Comparison of ENCODE assay signal across 24 mouse cellular contexts in the genomic region with DNA sequence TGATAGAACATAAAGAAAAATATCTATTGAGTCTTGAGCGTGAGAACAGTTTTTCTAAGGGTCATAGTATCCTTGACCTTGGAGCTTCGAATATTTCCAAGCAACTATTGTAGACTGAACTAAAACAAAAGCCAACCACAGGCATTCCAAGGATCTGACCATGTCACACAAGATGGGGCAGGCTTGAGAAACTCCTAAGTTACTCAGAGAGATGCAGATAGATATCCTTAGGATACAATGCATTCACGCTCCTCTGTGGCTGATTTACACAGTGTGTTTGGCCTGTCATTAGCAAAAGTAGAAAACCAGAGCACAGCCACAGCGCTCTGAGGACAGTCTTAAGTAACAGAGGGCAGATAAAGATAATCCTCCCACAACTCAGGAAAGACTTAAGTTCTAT. TPM values are rescaled to one million over a fixed set of nuclear protein-coding genes. Genes with fewer than 3 reads are reported as not detected.
DNase-seq lines count a peak whose midpoint lies in the region; ATAC-seq and TF ChIP-seq lines count a peak whose summit lies in the region.
"Had no signal": no experiment of that assay in that cellular context is flagged by ENCODE, and none has a peak within 500 bp of the region (broad histone marks: within the 10 kb centered on the region; RNA-seq: fewer than 3 reads in every experiment).

No protein-coding gene starts in this region.

- H3K4me3 ChIP-seq in liver, embryonic 14.5 days (ENCODE audit: insufficient read depth in 1 of 2, low read depth in 2 of 2, low read length in 2 of 2), result no peak overlapping the region
- no peak overlapping the region for H3K4me3 ChIP-seq in liver, postnatal 0 days (ENCODE audit: low read depth, low read length)
- H3K4me3 ChIP-seq in hindbrain, embryonic 16.5 days (ENCODE audit: low read length), result no peak overlapping the region
- H3K4me3 ChIP-seq: forebrain, embryonic 10.5 days; forebrain, embryonic 13.5 days; hindbrain, embryonic 12.5 days; hindbrain, embryonic 15.5 days had no signal

- H3K27me3 ChIP-seq in liver, embryonic 14.5 days (ENCODE audit: control insufficient read depth, insufficient read depth, low read length), result no peaks in the 10 kb centered on the region
- no peaks in the 10 kb centered on the region; the same call in 1 of the 2 replicates for H3K27me3 ChIP-seq in liver, postnatal 0 days (ENCODE audit: insufficient read depth, low read length)
- peaks cover 55% of the 10 kb centered on the region for H3K27me3 ChIP-seq in Patski
- H3K27me3 ChIP-seq in hindbrain, embryonic 16.5 days (replicated peaks; ENCODE audit: control insufficient read depth, insufficient read depth, low read length), result no peaks in the 10 kb centered on the region; the same call in none of the 2 replicates
- H3K27me3 ChIP-seq: CH12.LX had no signal

- CTCF ChIA-PET in Patski (lab: Charles Lee), result interaction anchor here (1.5 kb wide), 1 partner anchor 29 kb away, joined by 3 read pairs; no protein-coding TSS in a partner anchor

- no peak overlapping the region for H3K9ac ChIP-seq in liver, embryonic 14.5 days (replicated peaks)
- H3K9ac ChIP-seq in liver, postnatal 0 days (replicated peaks), result no peak overlapping the region
- H3K9ac ChIP-seq in hindbrain, embryonic 16.5 days (ENCODE audit: low read depth, low read length), result no peak overlapping the region
- H3K9ac ChIP-seq: forebrain, embryonic 13.5 days; hindbrain, embryonic 12.5 days; hindbrain, embryonic 15.5 days had no signal

- POLR2A ChIA-PET in Patski (lab: Charles Lee), result no interaction called here

- DNase-seq in liver, embryonic 14.5 days (ENCODE audit: low read depth in 3 of 3, low spot score in 3 of 3), result no peak
- DNase-seq in liver, postnatal 0 days, result no peak
- peak; percentile 20 for DNase-seq in Patski (ENCODE audit: low read depth, low spot score)
- DNase-seq in thymus, postnatal 25 days, result no peak
- DNase-seq: adrenal gland, adult 8-10 months; adrenal gland, postnatal 25 days; B cell, adult 2 months; cerebellum, adult 11-12 months; cerebellum, adult 8-10 months; cerebellum, postnatal 10 days; cerebellum, postnatal 36 days; gastrocnemius, postnatal 10 days; gastrocnemius, postnatal 36 days had no signal

- ATAC-seq in liver, embryonic 14.5 days (ENCODE audit: insufficient read depth), result peak; percentile 50; the same call in 1 of the 2 replicates
- ATAC-seq in liver, postnatal 0 days, result no peak
- ATAC-seq in Patski, result peak; percentile 96
- peak; percentile 72 for ATAC-seq in megakaryocyte-erythroid progenitor cell, adult 5-6 weeks (replicated peaks; ENCODE audit: low FRiP score, low TSS enrichment, poor library complexity, severe bottlenecking)
- ATAC-seq in hindbrain, embryonic 16.5 days, result no peak
- ATAC-seq: activated CD4-positive, CD25-positive, alpha-beta regulatory T cell, adult 4 months; forebrain, embryonic 13.5 days; forebrain, embryonic 16.5 days had no signal

- H3K9me3 ChIP-seq in liver, embryonic 14.5 days (ENCODE audit: control insufficient read depth, low read length), result no peaks in the 10 kb centered on the region
- H3K9me3 ChIP-seq in liver, postnatal 0 days (ENCODE audit: low read length), result no peaks in the 10 kb centered on the region
- no peaks in the 10 kb centered on the region for H3K9me3 ChIP-seq in hindbrain, embryonic 16.5 days (ENCODE audit: control insufficient read depth, low read length)
- H3K9me3 ChIP-seq: forebrain, embryonic 10.5 days; forebrain, embryonic 13.5 days; G1E; hindbrain, embryonic 12.5 days; hindbrain, embryonic 15.5 days had no signal

- no peak overlapping the region for H3K27ac ChIP-seq in liver, embryonic 14.5 days
- H3K27ac ChIP-seq in liver, postnatal 0 days (ENCODE audit: low read depth), result no peak overlapping the region
- no peak overlapping the region for H3K27ac ChIP-seq in hindbrain, embryonic 16.5 days (ENCODE audit: low read depth, low read length)
- H3K27ac ChIP-seq: forebrain, embryonic 10.5 days; forebrain, embryonic 13.5 days; hindbrain, embryonic 12.5 days; hindbrain, embryonic 15.5 days had no signal

- in situ Hi-C loops in Patski (cut with MboI; ENCODE audit: low pct_unique_long_range_greater_than_20kb), result no loop called here

- 38% methylated on average over 4 of the region's 4 CpGs for WGBS in liver, embryonic 14.5 days (ENCODE audit: insufficient replicate concordance)
- 53% methylated on average over 4 of the region's 4 CpGs for WGBS in liver, postnatal 0 days (ENCODE audit: insufficient replicate concordance)
- WGBS in hindbrain, embryonic 16.5 days, result 74% methylated on average over 4 of the region's 4 CpGs

- TF ChIP-seq EP300 in liver, embryonic 14.5 days (IDR thresholded peaks at IDR 0.05; ENCODE audit: low read depth), result no peak
- TF ChIP-seq EP300 in liver, postnatal 0 days (IDR thresholded peaks at IDR 0.05; ENCODE audit: low read depth), result no peak

- H3K4me1 ChIP-seq in liver, embryonic 14.5 days (replicated peaks; ENCODE audit: control insufficient read depth in 2 of 2, insufficient read depth in 2 of 2, low read length in 1 of 2), result peaks cover 0 to 10% of the 10 kb centered on the region in 2 experiments; a peak in 2 of 4 replicates
- H3K4me1 ChIP-seq in liver, postnatal 0 days (ENCODE audit: insufficient read depth), result no peaks in the 10 kb centered on the region
- no peaks in the 10 kb centered on the region for H3K4me1 ChIP-seq in hindbrain, embryonic 16.5 days (ENCODE audit: control insufficient read depth, insufficient read depth, low read depth, low read length)
- H3K4me1 ChIP-seq: forebrain, embryonic 10.5 days; forebrain, embryonic 13.5 days; hindbrain, embryonic 12.5 days; hindbrain, embryonic 15.5 days had no signal

- no peak overlapping the region for H3K4me2 ChIP-seq in liver, embryonic 14.5 days (ENCODE audit: low read depth)
- no peak overlapping the region for H3K4me2 ChIP-seq in liver, postnatal 0 days (ENCODE audit: low read depth, low read length)
- H3K4me2 ChIP-seq in hindbrain, embryonic 16.5 days (ENCODE audit: low read length), result no peak overlapping the region
- H3K4me2 ChIP-seq: forebrain, embryonic 13.5 days; heart, embryonic 11.5 days; hindbrain, embryonic 12.5 days; hindbrain, embryonic 15.5 days had no signal

- no peaks in the 10 kb centered on the region for H3K36me3 ChIP-seq in liver, embryonic 14.5 days (replicated peaks; ENCODE audit: control insufficient read depth, insufficient read depth, low read depth)
- no peaks in the 10 kb centered on the region for H3K36me3 ChIP-seq in liver, postnatal 0 days (replicated peaks; ENCODE audit: insufficient read depth, low read length)
- H3K36me3 ChIP-seq in hindbrain, embryonic 16.5 days (ENCODE audit: control insufficient read depth, insufficient read depth, low read length), result no peaks in the 10 kb centered on the region
- H3K36me3 ChIP-seq: forebrain, embryonic 10.5 days; G1E; hindbrain, embryonic 12.5 days; hindbrain, embryonic 15.5 days had no signal

- no peak for TF ChIP-seq CTCF in liver, embryonic 14.5 days (IDR thresholded peaks at IDR 0.05; ENCODE audit: low read depth)
- no peak for TF ChIP-seq CTCF in liver, postnatal 0 days (IDR thresholded peaks at IDR 0.05; ENCODE audit: low read depth)
- TF ChIP-seq CTCF in Patski (IDR thresholded peaks at IDR 0.05), result no peak

RNA-seq across cellular contexts. Expression of gene Armcx6, which starts 12.1 kb away (rescaled TPM):
- 3.2 and 5.0 TPM in 2 replicates for polyA plus RNA-seq in liver, embryonic 14.5 days (2012; rRNA removed)
- polyA plus RNA-seq in liver, embryonic 14.5 days (2014; fragmentation: Nextera tagmentation; extraction: Ambion mirVana), result 3.7 and 3.9 TPM in 2 replicates
- 2.6 and 3.0 TPM in 2 replicates for polyA plus RNA-seq in liver, postnatal 0 days (2015; fragmentation: Nextera tagmentation; extraction: Ambion mirVana)
- polyA plus RNA-seq in Patski (2021), result 0.21 TPM
- 5.5 and 11.5 TPM in 2 replicates for total RNA-seq in megakaryocyte-erythroid progenitor cell, adult 5-6 weeks (2014; fragmentation: Nextera tagmentation)
- 5.4 and 11.2 TPM in 2 replicates for total RNA-seq in megakaryocyte-erythroid progenitor cell, adult 5-6 weeks (2017)
- 48.2 and 50.2 TPM in 2 replicates for polyA plus RNA-seq in hindbrain, embryonic 16.5 days (2015; fragmentation: Nextera tagmentation; extraction: Ambion mirVana)

RNA-seq across cellular contexts. Expression of gene Armcx3, which starts 17.2 kb away (rescaled TPM):
- polyA plus RNA-seq in liver, embryonic 14.5 days (2012; rRNA removed), result 4.7 and 9.0 TPM in 2 replicates
- polyA plus RNA-seq in liver, embryonic 14.5 days (2014; fragmentation: Nextera tagmentation; extraction: Ambion mirVana), result 14.4 and 16.1 TPM in 2 replicates
- 10.8 and 12.0 TPM in 2 replicates for polyA plus RNA-seq in liver, postnatal 0 days (2015; fragmentation: Nextera tagmentation; extraction: Ambion mirVana)
- polyA plus RNA-seq in Patski (2021), result 37.4 TPM
- 14.6 and 21.8 TPM in 2 replicates for total RNA-seq in megakaryocyte-erythroid progenitor cell, adult 5-6 weeks (2014; fragmentation: Nextera tagmentation)
- 13.5 and 16.2 TPM in 2 replicates for total RNA-seq in megakaryocyte-erythroid progenitor cell, adult 5-6 weeks (2017)
- 99.4 and 110 TPM in 2 replicates for polyA plus RNA-seq in hindbrain, embryonic 16.5 days (2015; fragmentation: Nextera tagmentation; extraction: Ambion mirVana)

RNA-seq across cellular contexts. Expression of gene Armcx1, which starts 21.4 kb away (rescaled TPM):
- polyA plus RNA-seq in liver, embryonic 14.5 days (2012; rRNA removed), result 2.0 and 4.3 TPM in 2 replicates
- 4.4 and 4.7 TPM in 2 replicates for polyA plus RNA-seq in liver, embryonic 14.5 days (2014; fragmentation: Nextera tagmentation; extraction: Ambion mirVana)
- polyA plus RNA-seq in liver, postnatal 0 days (2015; fragmentation: Nextera tagmentation; extraction: Ambion mirVana), result 3.8 and 3.9 TPM in 2 replicates
- not detected for polyA plus RNA-seq in Patski (2021)
- total RNA-seq in megakaryocyte-erythroid progenitor cell, adult 5-6 weeks (2014; fragmentation: Nextera tagmentation), result 4.4 and 4.5 TPM in 2 replicates
- 10.6 and 19.0 TPM in 2 replicates for total RNA-seq in megakaryocyte-erythroid progenitor cell, adult 5-6 weeks (2017)
- polyA plus RNA-seq in hindbrain, embryonic 16.5 days (2015; fragmentation: Nextera tagmentation; extraction: Ambion mirVana), result 105 and 112 TPM in 2 replicates

RNA-seq across cellular contexts. Expression of gene Armcx4, which starts 52.8 kb away (rescaled TPM):
- polyA plus RNA-seq in liver, embryonic 14.5 days (2012; rRNA removed), result 0.80 and 1.3 TPM in 2 replicates
- 0.23 and 0.36 TPM in 2 replicates for polyA plus RNA-seq in liver, embryonic 14.5 days (2014; fragmentation: Nextera tagmentation; extraction: Ambion mirVana)
- 0.46 and 0.61 TPM in 2 replicates for polyA plus RNA-seq in liver, postnatal 0 days (2015; fragmentation: Nextera tagmentation; extraction: Ambion mirVana)
- 0.01 TPM for polyA plus RNA-seq in Patski (2021)
- total RNA-seq in megakaryocyte-erythroid progenitor cell, adult 5-6 weeks (2014; fragmentation: Nextera tagmentation), result 0.30 TPM in 1 of 2 replicates, not detected in the other
- 0.05 and 0.34 TPM in 2 replicates for total RNA-seq in megakaryocyte-erythroid progenitor cell, adult 5-6 weeks (2017)
- polyA plus RNA-seq in hindbrain, embryonic 16.5 days (2015; fragmentation: Nextera tagmentation; extraction: Ambion mirVana), result 4.2 and 4.6 TPM in 2 replicates

Comparison
In these comparisons a context has a peak if more than half of its experiments do, and no peak if none do; other contexts are left out.
1. ATAC-seq: peak in liver, embryonic 14.5 days (single experiment), Patski (single experiment) and megakaryocyte-erythroid progenitor cell, adult 5-6 weeks (single experiment); none in liver, postnatal 0 days (single experiment) and hindbrain, embryonic 16.5 days (single experiment).
2. RNA of gene Armcx1, which starts 21.4 kb away (polyA plus RNA-seq): 105 to 112 TPM in hindbrain, embryonic 16.5 days; 2.0 to 4.7 TPM in liver, embryonic 14.5 days, 3.8 to 3.9 TPM in liver, postnatal 0 days and not detected in Patski (single experiment); every median in the first group is over 10 times any median in the second.